Mouse (Mus musculus): ENCODE measurements at regions not wholly inside any gene's neighbourhood (a gene's known extent, or its start where the extent isn't known, plus 50 kb on each side); places are given as distances from the start of the nearest gene placed in this dataset.

- no peak for DNase-seq (ENCODE audit: low spot score)
Observed at GRCm38 (mm10) chr13:115673729-115674128, 572.0 kb upstream of the Itga1 start.

DNA sequence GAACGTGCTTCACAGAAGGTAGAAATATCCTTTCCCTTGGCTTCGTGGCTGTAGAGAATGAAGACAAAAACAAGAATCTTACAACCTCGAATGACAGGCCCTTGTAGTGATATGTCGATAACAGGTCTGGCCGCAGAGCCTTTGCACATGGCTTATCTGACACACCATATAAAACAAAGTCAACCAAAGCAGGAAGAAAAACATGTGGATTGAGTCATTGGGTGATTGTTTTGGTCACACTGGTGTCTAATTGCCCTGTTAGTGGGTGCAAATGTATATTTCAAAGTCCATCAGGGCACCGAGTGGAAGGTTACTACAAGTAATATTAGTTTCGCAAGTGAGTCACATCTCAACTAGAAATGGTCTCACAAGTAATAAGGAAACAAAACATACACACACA is 569.9 kb upstream of the Itga1 start:
- no peak for DNase-seq (ENCODE audit: low spot score)

DNA sequence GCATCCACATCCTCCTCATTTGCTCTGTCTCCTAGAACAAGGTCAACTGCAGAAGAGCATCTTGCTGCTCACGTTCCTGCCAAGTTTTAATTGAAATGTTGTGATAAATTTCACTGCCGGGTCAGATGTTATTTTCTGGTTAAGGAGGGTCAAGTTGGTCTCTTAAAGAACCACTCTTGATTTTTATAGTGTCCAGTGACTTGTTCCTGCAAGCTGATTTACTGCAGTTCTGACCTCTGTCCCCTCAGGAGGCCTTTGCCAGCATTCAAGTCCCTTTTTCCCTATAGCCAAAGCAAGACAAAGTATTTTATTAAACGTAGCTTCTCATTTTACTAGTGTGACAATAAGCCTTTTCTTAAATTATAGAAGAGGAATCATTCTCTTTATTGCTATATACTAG is 567.8 kb upstream of the Itga1 start:
- no peak for DNase-seq (ENCODE audit: low spot score)

GRCm38 (mm10) chr13:115655134-115655533 is 553.4 kb upstream of the Itga1 start:
- no peak for DNase-seq (ENCODE audit: low spot score)

- no peak for DNase-seq (ENCODE audit: low spot score)
Observed at GRCm38 (mm10) chr13:115652935-115653334, 551.2 kb upstream of the Itga1 start.

DNA sequence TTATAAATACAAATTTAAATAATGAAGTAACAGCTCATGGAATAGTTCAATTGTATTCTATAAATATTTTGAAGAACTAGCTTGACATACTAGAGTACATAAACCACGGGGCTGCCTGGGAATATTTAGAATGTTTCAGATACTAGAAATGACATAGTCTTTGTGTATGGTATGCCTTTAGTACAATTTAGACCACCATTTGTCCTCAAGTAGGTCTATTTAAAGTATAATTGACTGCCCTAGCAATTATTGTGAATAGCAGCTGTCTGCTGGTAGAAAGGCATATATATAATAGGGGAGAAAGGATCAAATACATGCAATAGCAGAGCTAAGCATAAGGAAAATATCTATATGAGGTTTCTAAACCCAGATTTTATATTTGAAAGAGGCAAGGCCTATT is 550.6 kb upstream of the Itga1 start:
- DNase-seq (ENCODE audit: low spot score): no peak

DNA sequence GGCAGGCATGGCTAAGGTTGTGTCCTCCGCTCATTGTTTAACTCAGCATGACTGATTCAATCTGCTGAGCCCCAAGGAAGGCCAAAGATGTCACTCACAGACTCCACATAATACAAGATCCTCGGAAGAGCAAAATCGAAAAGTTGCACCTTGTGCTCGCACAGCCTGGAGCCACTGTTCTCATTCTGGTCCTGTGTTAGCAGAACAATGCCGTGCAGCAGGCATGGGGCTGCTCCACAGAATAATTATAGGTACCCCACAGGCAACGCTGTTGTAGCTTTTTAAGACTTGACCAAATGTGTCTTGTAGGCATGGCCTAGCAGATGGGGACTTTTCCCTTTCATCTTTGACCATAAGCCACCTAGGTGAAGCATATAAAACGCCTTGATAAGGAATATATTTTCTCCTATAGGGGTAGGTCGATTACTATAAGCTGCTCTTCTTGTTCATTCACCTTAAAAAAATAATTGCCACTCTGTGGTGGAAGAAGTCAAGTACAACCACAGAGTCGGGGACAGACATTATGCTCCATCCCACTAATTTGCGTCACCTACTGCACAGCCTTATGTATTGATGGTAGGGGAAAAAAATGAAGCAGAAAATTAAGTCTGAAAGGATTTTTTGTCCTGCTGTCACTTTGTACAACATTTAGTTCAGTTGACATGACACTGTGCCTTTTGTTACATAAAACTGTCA is 529.8 kb upstream of the Itga1 start:
- DNase-seq (ENCODE audit: low spot score): no peak

GRCm38 (mm10) chr13:115630603-115631002 is 528.8 kb upstream of the Itga1 start:
- no peak for DNase-seq (ENCODE audit: low spot score)

DNA sequence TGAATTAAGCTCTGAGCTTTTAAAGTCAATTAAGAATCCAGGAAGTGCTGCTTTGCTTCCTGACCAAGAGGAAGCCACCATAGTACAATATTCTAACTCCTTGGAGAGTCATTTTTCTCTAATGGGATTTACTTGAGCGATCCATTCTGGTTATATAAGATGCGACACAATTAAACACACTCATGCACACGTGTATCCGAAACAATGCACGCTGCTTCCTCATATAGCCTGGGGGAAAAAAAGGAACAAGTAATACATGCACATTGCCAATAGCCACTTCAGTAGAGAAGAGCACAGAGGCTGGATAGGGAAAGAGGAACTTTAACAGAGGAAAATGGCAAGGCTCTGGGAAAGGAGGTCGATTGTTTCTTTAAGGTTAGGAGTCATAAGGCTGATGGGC is 511.4 kb upstream of the Itga1 start:
- no peak for DNase-seq (ENCODE audit: low spot score)

GRCm38 (mm10) chr13:115606441-115606840 is 504.7 kb upstream of the Itga1 start:
- no peak for DNase-seq (ENCODE audit: low spot score)

- no peak for DNase-seq (ENCODE audit: low spot score)
Observed at GRCm38 (mm10) chr13:115595126-115595671, 493.4 kb upstream of the Itga1 start.

GRCm38 (mm10) chr13:115575967-115576366 is 474.2 kb upstream of the Itga1 start:
- DNase-seq (ENCODE audit: low spot score): no peak

DNA sequence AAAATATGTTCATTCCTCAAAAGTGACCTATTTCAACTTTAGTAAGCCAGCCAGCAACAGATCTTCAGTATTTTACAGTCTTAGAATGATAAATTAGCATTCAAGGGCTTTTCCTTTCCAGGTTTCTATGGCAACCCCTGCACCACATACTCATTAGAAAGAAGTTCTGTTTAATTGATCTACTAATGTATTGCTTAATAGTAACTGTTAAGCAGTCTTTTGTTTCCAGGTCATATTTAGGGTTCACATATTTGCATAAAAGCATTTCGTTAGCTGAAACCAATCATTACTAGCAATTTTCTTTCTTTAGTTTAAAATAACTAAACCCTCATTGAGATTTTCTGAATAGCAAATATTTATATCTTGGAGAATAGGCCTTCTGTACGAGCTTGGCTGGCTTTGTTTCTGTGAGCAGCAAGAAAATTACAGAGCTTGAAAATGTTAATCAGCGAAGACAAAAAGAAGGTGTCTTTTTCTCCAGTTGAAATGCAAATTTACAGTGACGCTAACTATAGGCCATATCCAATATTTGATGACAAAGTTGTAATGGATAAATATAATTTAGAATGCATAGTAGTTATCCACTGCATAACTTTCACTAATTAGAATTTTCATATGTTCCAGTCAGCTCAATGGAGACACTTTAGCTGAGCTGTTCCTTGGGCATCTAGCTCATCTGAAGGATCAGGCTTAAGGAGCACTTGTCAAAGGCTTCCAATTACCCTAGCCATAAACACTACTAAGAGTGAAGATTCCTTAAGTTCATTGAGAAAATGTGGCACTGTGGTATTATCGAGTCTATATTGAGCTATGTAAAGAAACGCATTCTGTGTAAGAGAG is 473.5 kb upstream of the Itga1 start:
- DNase-seq (ENCODE audit: low spot score): no peak

DNA sequence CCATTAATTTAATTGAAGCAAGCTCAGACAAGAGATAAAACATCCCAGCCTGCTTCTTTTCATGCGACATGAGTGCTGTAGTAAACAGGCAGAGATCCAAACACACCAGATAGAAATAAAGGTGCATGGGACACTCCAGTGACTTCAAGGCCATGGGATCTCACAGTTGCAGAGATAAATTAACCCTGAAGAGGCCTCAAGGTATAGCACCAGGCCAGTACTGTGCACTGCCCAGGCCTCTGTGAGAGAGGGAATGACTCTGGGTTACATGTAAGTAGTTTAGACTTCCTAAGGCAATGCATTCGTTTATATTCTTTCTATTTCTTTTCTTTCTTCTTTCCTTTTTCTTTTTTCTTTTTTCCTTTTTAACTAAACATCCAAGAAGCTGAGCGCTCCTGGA is 439.4 kb upstream of the Itga1 start:
- no peak for DNase-seq (ENCODE audit: low spot score)

DNA sequence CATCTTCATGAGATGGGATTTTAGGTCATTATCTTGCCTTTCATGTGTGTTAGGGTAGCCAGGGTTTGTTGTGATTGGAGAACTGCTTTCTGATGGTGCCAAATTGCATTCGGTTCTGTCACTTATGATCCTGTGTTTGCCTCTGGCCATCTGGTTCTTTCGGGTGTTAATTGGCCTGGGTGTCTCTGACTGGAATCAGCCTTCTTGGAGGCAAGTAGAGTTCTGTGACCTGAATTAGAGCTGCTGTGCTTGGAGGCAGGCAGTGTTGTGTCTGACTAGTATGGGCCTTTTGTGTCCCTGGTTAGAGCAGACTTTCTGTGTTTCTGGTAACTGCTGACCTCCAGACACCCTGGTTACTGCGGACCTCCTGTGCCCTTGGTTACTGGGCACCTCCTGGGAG is 434.1 kb upstream of the Itga1 start:
- no peak for DNase-seq (ENCODE audit: low spot score)

- no peak for DNase-seq (ENCODE audit: low spot score)
Observed at GRCm38 (mm10) chr13:115513914-115514313, 412.1 kb upstream of the Itga1 start.

DNA sequence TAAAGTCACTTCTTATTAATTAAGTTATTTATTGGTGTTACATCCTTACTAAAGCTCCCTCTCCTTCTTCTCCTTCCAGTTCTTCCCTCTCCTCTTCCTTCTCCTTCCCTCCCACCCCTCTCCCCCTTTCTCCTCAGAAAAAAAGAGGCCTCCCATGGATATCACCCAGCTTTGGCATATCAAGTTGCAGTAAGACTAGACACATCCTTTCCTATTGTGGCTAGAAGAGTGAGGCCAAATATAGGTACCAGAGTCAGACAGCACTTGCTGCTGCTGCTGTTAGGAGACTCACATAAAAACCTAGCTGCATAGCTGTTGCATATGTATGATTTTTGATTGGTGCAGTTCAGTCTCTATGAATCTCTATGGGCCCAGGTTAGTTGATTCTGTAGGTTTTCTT is 410.4 kb upstream of the Itga1 start:
- DNase-seq (ENCODE audit: low spot score): no peak

DNA sequence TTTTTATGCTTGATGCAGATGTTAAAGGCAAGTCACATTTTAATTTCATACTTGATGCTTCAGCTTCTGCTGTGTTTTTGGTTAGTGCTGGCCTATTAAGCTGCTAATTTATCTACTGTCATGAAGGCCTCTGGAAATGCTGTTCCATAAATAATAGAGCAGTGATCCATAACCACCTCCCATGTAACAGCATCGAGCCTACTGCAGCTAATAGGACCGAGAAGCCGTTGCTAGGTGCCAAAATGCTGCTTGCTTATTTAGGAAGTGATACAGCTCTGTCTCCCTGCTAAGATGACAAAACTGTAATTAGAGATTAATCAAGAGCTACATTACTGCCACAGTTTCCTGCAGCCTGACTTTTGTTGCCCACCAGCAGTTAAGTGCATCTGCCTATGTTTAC is 406.9 kb upstream of the Itga1 start:
- no peak for DNase-seq (ENCODE audit: low spot score)

GRCm38 (mm10) chr13:115494399-115494798 is 392.6 kb upstream of the Itga1 start:
- no peak for DNase-seq (ENCODE audit: low spot score)

GRCm38 (mm10) chr13:115475861-115476260 is 374.1 kb upstream of the Itga1 start:
- DNase-seq (ENCODE audit: low spot score): no peak

DNA sequence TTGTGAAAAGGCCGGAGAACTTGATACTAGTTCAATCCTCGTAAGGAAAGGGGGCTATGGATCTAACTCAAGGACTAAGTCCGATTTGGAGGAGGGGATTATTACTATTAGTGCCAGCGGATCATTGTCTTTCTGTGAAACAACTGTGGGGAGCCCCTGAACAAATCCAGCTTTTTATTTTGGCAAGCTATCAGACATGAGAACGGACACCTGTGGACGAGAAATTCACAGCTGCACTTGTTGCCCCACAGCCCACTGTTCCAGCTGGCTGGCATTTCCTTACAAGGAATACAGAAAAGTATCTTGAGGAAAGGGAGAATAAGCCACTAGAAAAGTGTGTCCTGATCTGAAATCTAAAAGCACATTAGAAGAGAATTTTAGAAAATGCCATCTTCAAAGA is 363.9 kb upstream of the Itga1 start:
- no peak for DNase-seq (ENCODE audit: low spot score)

DNA sequence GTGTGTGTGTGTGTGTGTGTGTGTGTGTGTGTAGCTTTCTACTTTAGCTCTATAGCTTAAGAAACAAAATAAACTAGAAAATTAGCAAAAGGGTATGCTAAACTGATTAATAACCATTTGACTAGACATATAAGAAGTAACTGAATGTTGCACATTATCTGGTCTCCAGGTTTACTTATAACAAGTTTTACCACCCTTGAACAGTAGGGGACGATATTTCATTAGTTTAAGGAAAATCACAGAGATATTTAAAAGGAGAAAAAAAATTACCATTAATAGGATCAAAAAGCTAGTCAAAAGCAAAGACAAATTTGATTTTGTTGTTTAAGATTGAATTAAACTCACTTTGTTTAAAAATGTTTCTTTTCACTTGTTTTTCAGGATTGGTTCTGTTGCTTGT is 349.5 kb upstream of the Itga1 start:
- no peak for DNase-seq (ENCODE audit: low spot score)

All from heart, adult 8-10 months (tissue).